Mouse (Mus musculus) urinary bladder, postnatal 25 days (tissue): ENCODE results near the gene Hils1.

ENCODE experiments used
- DNase-seq: peaks from one replicate; pipeline ENCODE4 v3.0.0; 2022; ENCODE audit warnings: low spot score

Gene Hils1

GRCm38 (mm10) chr11:94967419-94967818, at the start of gene Hils1:
TSS of gene Hils1 (plus strand) at chr11:94967593.
- no peak for DNase-seq

DNA sequence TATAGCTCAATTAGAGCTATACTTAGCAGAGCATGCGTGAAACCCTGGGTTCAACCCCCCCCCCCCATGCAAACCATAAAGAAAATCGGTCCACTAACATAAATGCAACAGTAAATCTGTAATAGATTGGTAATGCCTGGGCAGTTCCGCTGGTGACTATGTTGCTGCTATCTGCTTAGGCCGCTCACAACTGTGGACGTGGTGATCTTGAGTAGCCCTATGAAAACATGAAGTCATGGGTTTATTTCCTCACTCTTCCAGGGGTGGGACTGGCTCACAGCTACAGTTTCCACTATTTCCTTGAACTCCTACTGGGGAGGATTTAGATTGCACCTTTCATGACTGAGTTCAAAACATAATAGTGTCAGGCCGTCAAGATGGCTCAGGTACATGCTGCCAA, 49.7 kb upstream of the Hils1 start:
- DNase-seq = no peak

- no peak for DNase-seq
These were observed 46.4 kb upstream of the Hils1 start for GRCm38 (mm10) chr11:94920996-94921401.

DNA sequence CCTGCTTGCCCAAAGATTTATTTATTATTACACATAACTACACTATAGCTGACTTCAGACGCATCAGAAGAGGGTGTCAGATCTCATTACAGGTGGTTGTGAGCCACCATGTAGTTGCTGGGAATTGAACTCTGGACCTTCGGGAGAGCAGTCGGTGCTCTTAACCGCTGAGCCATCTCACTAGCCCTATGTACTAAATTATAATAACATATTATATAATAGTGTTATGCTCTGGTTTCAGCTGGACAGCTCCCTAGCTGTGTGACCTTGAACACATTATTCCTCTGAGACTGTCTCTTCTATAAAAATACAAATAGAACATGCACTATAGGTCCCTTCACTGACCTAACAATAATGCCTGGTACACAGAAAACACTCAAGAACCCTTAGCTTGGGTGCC, 42.4 kb upstream of the Hils1 start:
- DNase-seq = no peak

DNA sequence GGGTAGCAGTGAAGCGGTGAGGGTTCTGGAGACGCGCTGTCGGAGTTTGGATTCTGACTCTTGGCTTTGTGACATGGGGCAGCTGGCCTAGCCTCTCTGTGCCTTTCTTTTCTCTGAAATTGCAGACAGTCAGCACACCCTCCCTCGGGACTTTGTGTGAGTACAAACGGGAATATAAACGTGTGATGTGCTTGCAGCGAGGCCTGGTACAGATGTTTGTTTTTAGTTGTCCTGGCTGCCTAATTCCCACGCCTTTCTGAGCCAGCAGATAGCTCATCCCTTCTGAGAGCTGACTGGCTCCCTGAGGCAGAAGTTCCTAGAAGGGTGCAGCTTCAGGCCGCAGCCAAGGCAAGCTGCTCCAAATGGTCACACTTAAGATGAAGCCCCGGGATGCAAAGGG, 41.0 kb upstream of the Hils1 start:
- no peak for DNase-seq

DNA sequence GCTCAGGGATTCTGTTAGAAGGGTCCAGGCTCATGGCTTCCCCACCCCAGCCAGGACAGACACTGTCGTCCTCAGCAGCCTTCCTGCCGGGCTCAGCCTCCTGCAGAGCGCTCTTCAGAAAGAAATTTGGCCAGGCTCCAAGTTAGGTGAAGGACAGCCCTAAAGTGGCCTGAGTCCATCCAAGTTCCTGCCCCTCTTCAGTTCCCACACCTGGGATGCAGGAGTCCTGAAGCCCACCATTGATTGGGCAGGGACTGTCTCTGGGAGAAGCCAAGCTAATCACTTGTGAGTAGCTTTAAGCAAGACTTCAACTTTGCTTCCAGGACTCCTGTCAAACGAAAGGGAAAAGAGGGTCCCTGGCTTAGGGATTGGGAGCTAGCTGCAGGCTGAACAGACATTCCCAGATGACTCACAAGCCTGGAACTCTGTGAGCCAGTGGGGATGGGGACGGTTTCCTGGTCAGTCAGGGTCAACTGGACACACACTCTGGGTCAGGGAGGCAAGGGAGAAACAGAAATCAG, 39.6 kb upstream of the Hils1 start:
- no peak for DNase-seq

DNA sequence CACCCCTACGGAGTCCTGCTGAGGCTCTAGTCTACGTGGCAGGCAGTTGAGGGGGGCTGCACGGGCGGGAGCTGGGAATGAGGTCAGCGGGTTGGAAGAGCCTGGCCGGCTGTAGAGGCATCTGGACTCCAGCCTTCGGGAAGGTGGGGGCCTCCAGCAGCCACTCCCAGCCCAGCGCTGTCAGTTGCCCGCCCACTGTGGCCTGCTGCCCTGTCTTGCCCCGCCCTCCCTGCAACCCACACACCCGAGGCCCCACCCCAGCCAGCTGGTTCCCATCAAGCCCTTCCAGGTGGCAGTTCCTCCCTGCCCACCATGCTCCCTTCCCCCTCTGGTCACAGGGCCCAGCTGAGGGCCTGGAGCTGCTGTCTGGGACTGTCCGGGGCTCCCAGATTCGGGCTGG, 38.6 kb upstream of the Hils1 start:
- DNase-seq = peak; percentile 78

DNA sequence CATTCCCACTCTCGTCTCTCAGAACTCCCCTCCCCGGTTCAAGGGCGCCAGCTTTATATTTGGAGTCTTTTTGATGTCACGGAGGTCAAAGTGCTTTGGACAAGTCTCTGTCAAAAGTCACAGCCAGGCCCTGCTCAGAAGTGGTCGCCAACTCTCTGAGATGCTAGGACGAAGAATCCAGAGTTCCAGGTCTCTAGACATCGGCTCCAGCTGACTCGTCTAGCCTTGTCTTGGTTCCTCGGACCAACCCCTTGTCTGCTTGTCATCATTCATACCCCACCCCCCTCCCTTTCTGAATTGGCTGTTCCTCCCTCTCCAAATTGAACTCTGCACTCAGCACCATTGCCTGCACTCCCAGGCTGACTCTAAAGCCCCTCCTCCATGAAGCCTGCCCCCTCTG, 37.8 kb upstream of the Hils1 start:
- DNase-seq = no peak

- DNase-seq = no peak
These were observed 37.2 kb upstream of the Hils1 start for GRCm38 (mm10) chr11:94930151-94930550.

DNA sequence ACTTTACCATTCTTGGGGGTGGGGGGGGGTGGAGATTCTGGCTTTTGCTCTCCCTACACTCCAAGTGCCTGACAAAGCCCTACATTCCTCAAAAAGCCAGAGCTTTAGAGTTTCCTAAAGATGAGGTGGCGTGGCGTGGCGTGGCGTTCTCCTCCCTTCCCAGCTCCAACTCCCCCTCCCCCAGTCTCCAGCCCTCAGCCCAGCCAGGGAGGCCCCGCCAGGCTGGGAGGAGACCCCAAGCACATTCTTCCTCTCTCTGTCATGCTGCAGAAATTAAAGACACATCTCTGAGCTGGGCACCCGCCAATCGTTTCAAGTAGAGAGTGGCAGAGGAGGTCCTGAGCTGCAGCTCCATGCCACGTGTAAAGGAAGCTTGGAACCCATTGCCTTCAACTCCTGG, 33.8 kb upstream of the Hils1 start:
- no peak for DNase-seq

DNA sequence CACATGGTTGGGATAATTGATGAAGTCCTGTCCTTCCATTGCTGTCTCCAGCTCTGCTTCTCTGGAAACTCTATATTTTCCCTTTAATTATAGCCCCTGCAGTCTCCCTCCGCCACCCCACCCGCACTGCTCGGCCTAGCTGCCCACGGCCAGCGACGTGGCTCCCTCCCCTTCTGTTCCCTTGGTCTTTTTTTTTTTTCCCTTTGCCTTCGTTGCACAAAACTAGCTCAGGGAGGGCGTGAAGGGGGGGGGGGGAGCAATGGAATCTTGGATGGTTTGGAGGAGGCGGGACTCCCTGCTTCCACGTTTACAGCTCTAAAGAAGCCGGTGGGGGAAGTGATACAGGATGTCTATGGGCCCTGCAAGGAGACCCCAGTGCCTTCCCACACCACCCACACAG, 32.9 kb upstream of the Hils1 start:
- no peak for DNase-seq

- peak; percentile 77 for DNase-seq
These were observed 31.3 kb upstream of the Hils1 start, which contains the start of gene Col1a1 for GRCm38 (mm10) chr11:94936045-94936444. TSS of gene Col1a1 (plus strand) at chr11:94936224.

GRCm38 (mm10) chr11:94936851-94937295, 30.5 kb upstream of the Hils1 start:
- DNase-seq = peak; percentile 88

DNA sequence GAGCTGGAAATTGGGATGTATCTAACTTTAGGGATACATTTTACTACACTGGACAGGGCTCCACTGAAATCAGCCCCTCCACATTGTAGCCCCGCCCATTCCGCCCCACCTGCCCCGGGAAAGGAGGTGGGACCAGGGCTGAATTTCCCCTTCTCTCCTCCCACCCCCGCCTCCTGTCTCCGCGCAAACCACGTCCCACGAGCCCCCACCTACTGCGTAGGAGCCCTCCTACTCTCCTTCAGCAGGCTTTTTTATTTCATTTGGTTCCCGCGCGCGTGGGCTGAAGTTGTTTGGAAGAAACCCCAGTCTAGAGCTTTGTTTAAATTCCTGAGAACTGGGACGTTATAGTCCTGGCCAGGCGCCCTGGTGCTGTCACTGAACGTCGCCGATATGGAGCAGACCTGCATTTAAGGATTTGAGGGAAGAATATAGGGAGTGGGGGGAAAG, 30.0 kb upstream of the Hils1 start:
- DNase-seq = no peak

- DNase-seq = no peak
These were observed 29.6 kb upstream of the Hils1 start for GRCm38 (mm10) chr11:94937787-94938186.

DNA sequence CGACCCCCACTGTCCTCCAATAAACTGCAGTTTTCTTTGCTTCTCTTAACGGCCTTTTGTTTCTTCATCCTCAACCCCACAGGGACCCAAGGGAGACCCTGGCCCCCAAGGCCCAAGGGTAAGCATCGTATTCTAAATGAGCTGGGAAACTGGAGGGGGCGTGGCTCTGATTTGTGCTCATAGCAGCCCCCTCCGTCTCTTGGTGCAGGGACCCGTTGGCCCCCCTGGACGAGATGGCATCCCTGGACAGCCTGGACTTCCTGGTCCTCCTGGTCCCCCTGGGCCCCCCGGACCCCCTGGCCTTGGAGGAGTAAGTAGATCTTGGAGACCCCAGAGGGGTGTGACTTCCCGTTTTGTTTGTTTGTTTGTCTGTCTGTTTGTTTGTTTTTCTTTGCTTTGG, 29.1 kb upstream of the Hils1 start:
- no peak for DNase-seq

- DNase-seq = peak; percentile 76
These were observed 28.1 kb upstream of the Hils1 start for GRCm38 (mm10) chr11:94939280-94939679.

DNA sequence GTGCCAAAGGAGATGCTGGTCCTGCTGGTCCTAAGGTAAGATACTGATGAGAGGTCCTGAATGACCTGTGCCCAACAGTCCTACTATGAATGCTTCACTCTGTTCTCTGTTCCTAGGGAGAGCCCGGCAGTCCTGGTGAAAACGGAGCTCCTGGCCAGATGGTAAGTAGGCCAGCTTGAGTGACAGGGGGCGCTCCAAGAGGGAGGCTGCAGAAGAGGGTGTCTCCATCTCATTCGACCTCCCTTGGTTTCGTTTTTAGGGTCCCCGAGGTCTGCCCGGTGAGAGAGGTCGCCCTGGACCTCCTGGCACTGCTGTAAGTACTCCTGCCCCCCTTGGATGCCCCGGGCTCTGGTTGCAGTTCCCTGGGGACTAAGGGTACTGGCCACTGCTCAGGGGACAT, 26.3 kb upstream of the Hils1 start:
- no peak for DNase-seq

DNA sequence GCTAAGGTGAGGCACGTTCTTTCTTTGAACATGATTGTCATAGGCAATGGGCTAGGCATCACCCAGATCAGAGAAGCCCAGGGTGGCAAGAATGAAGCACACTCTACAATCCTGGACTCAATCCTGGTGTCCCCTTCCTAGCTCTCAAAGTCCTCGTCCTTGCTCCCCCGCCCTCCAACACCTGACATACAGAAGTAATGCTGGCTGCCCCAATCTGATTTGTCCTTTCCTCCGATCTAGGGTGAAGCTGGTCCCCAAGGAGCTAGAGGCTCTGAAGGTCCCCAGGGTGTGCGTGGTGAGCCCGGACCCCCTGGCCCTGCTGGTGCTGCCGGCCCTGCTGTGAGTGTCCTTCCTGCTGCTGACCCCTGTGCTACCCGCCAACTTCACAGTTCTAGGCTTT, 25.6 kb upstream of the Hils1 start:
- no peak for DNase-seq

GRCm38 (mm10) chr11:94942282-94943023, 24.9 kb upstream of the Hils1 start:
- no peak for DNase-seq

- DNase-seq = no peak
These were observed 24.3 kb upstream of the Hils1 start for GRCm38 (mm10) chr11:94943054-94943453.

GRCm38 (mm10) chr11:94944295-94944694, 23.1 kb upstream of the Hils1 start:
- no peak for DNase-seq

DNA sequence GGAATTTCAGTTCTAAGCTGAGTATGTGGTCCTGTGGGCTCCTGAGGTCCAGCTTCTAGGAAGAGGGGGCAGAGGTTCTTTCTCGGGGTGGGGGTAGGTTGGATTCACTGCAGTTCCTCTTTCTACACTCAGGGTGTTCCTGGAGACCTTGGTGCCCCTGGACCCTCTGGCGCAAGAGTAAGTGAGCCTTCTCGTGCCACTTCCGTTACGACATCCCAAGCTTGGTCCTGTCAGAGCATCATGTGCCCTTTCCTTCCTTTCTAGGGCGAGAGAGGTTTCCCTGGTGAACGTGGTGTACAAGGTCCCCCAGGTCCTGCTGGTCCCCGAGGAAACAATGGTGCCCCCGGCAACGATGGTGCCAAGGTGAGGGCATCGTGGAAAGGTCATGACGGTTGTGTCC, 22.2 kb upstream of the Hils1 start:
- DNase-seq = no peak

- no peak for DNase-seq
These were observed 15.2 kb upstream of the Hils1 start for GRCm38 (mm10) chr11:94952169-94952568.
